Mouse (Mus musculus): ENCODE data around the gene Dars. TPM values are rescaled to one million over a fixed set of nuclear protein-coding genes. Genes with fewer than 3 reads are reported as not detected.

The Dars gene
- 70.1 and 74.0 TPM in 2 replicates for polyA plus RNA-seq (2012; ENCODE audit: insufficient read depth, insufficient read length, missing spikeins)

GRCm38 (mm10) chr1:128416584-128417532, at the start of gene Dars:
Gene Dars, minus strand, starts transcription at chr1:128417368.
- H3K27ac ChIP-seq (replicated peaks; ENCODE audit: low read depth, low read length): peak within 1 kb of the TSS; percentile 93
- peak within 1 kb of the TSS; percentile 88 for H3K4me3 ChIP-seq (ENCODE audit: insufficient read depth, low read depth, low read length)
- H3K4me1 ChIP-seq (ENCODE audit: control insufficient read depth, insufficient read depth, insufficient read length, low read length): no peaks in the 10 kb centered on the region

GRCm38 (mm10) chr1:128466828-128467227, 49.7 kb upstream of the Dars start:
- H3K4me3 ChIP-seq (ENCODE audit: insufficient read depth, low read depth, low read length): no peak overlapping the region
- no peak overlapping the region for H3K27ac ChIP-seq (replicated peaks; ENCODE audit: low read depth, low read length)
- no peaks in the 10 kb centered on the region; the same call in 1 of the 2 replicates for H3K4me1 ChIP-seq (ENCODE audit: control insufficient read depth, insufficient read depth, insufficient read length, low read length)

- no peak overlapping the region for H3K27ac ChIP-seq (replicated peaks; ENCODE audit: low read depth, low read length)
- no peak overlapping the region for H3K4me3 ChIP-seq (ENCODE audit: insufficient read depth, low read depth, low read length)
- H3K4me1 ChIP-seq (ENCODE audit: control insufficient read depth, insufficient read depth, insufficient read length, low read length): peaks cover 8% of the 10 kb centered on the region; the same call in 1 of the 2 replicates
Observed at GRCm38 (mm10) chr1:128463478-128463877, 46.3 kb upstream of the Dars start.

- Histone ChIP-seq H3K4me1 (ENCODE audit: control insufficient read depth, insufficient read depth, insufficient read length, low read length) (peaks cover 12% of the 10 kb centered on the region; the same call in 1 of the 2 replicates), H3K4me3 (ENCODE audit: insufficient read depth, low read depth, low read length) (no peak overlapping the region)
Observed at GRCm38 (mm10) chr1:128462389-128462788, 45.2 kb upstream of the Dars start.

GRCm38 (mm10) chr1:128460780-128461179, 43.6 kb upstream of the Dars start:
- Histone ChIP-seq H3K27ac (replicated peaks; ENCODE audit: low read depth, low read length) (no peak overlapping the region), H3K4me3 (ENCODE audit: insufficient read depth, low read depth, low read length) (no peak overlapping the region), H3K4me1 (ENCODE audit: control insufficient read depth, insufficient read depth, insufficient read length, low read length) (peaks cover 15% of the 10 kb centered on the region; the same call in 1 of the 2 replicates)

More at GRCm38 (mm10) chr1:128462389-128462788, 45.2 kb upstream of the Dars start:
- H3K27ac ChIP-seq (replicated peaks; ENCODE audit: low read depth, low read length): no peak overlapping the region

- Histone ChIP-seq H3K4me3 (ENCODE audit: insufficient read depth, low read depth, low read length) (no peak overlapping the region), H3K4me1 (ENCODE audit: control insufficient read depth, insufficient read depth, insufficient read length, low read length) (peaks cover 18% of the 10 kb centered on the region; the same call in 1 of the 2 replicates), H3K27ac (replicated peaks; ENCODE audit: low read depth, low read length) (no peak overlapping the region)
Observed at GRCm38 (mm10) chr1:128459439-128459838, 42.3 kb upstream of the Dars start.

GRCm38 (mm10) chr1:128459011-128459410, 41.8 kb upstream of the Dars start:
- Histone ChIP-seq H3K4me3 (ENCODE audit: insufficient read depth, low read depth, low read length) (no peak overlapping the region), H3K27ac (replicated peaks; ENCODE audit: low read depth, low read length) (no peak overlapping the region), H3K4me1 (ENCODE audit: control insufficient read depth, insufficient read depth, insufficient read length, low read length) (peaks cover 18% of the 10 kb centered on the region; the same call in 1 of the 2 replicates)

- Histone ChIP-seq H3K27ac (replicated peaks; ENCODE audit: low read depth, low read length) (peak overlapping the region; percentile 22; the same call in 1 of the 2 replicates), H3K4me3 (ENCODE audit: insufficient read depth, low read depth, low read length) (peak overlapping the region; percentile 12), H3K4me1 (ENCODE audit: control insufficient read depth, insufficient read depth, insufficient read length, low read length) (peaks cover 18% of the 10 kb centered on the region; the same call in 1 of the 2 replicates)
Observed at GRCm38 (mm10) chr1:128456844-128457445, 39.8 kb upstream of the Dars start.

GRCm38 (mm10) chr1:128456271-128456670, 39.1 kb upstream of the Dars start:
- H3K27ac ChIP-seq (replicated peaks; ENCODE audit: low read depth, low read length): peak overlapping the region; percentile 77
- H3K4me3 ChIP-seq (ENCODE audit: insufficient read depth, low read depth, low read length): no peak overlapping the region
- H3K4me1 ChIP-seq (ENCODE audit: control insufficient read depth, insufficient read depth, insufficient read length, low read length): peaks cover 18% of the 10 kb centered on the region; the same call in 1 of the 2 replicates

- H3K4me3 ChIP-seq (ENCODE audit: insufficient read depth, low read depth, low read length): no peak overlapping the region
- no peak overlapping the region for H3K27ac ChIP-seq (replicated peaks; ENCODE audit: low read depth, low read length)
- peaks cover 5% of the 10 kb centered on the region; the same call in 1 of the 2 replicates for H3K4me1 ChIP-seq (ENCODE audit: control insufficient read depth, insufficient read depth, insufficient read length, low read length)
Observed at GRCm38 (mm10) chr1:128452210-128452609, 35.0 kb upstream of the Dars start.

- no peak overlapping the region for H3K27ac ChIP-seq (replicated peaks; ENCODE audit: low read depth, low read length)
- peaks cover 2% of the 10 kb centered on the region; the same call in 1 of the 2 replicates for H3K4me1 ChIP-seq (ENCODE audit: control insufficient read depth, insufficient read depth, insufficient read length, low read length)
- H3K4me3 ChIP-seq (ENCODE audit: insufficient read depth, low read depth, low read length): no peak overlapping the region
Observed at GRCm38 (mm10) chr1:128451183-128451582, 34.0 kb upstream of the Dars start.

- Histone ChIP-seq H3K4me1 (ENCODE audit: control insufficient read depth, insufficient read depth, insufficient read length, low read length) (peaks cover 2% of the 10 kb centered on the region; the same call in 1 of the 2 replicates), H3K4me3 (ENCODE audit: insufficient read depth, low read depth, low read length) (no peak overlapping the region), H3K27ac (replicated peaks; ENCODE audit: low read depth, low read length) (no peak overlapping the region)
Observed at GRCm38 (mm10) chr1:128447206-128447902, 30.2 kb upstream of the Dars start.

GRCm38 (mm10) chr1:128443890-128444839, 27.0 kb upstream of the Dars start:
- Histone ChIP-seq H3K27ac (replicated peaks; ENCODE audit: low read depth, low read length) (no peak overlapping the region), H3K4me1 (ENCODE audit: control insufficient read depth, insufficient read depth, insufficient read length, low read length) (peaks cover 10% of the 10 kb centered on the region; the same call in 1 of the 2 replicates), H3K4me3 (ENCODE audit: insufficient read depth, low read depth, low read length) (no peak overlapping the region)

- Histone ChIP-seq H3K4me3 (ENCODE audit: insufficient read depth, low read depth, low read length) (no peak overlapping the region), H3K4me1 (ENCODE audit: control insufficient read depth, insufficient read depth, insufficient read length, low read length) (peaks cover 10% of the 10 kb centered on the region; the same call in 1 of the 2 replicates), H3K27ac (replicated peaks; ENCODE audit: low read depth, low read length) (peak overlapping the region; percentile 50)
Observed at GRCm38 (mm10) chr1:128441129-128441473, 23.9 kb upstream of the Dars start.

All from brown adipose tissue, adult 24 weeks (tissue).